9 mouse cellular contexts compared by ENCODE assay signal in genomic region chr7:141024865-141025838, GRCm38 (mm10). TPM values are rescaled to one million over a fixed set of nuclear protein-coding genes. Genes with fewer than 3 reads are reported as not detected.
DNase-seq lines count a peak whose midpoint lies in the region; ATAC-seq and TF ChIP-seq lines count a peak whose summit lies in the region.
"Had no signal": no experiment of that assay in that cellular context is flagged by ENCODE, and none has a peak within 500 bp of the region (broad histone marks: within the 10 kb centered on the region; RNA-seq: fewer than 3 reads in every experiment).

No protein-coding gene starts in this region.

- no peak for TF ChIP-seq CTCF in lung, postnatal 0 days (IDR thresholded peaks at IDR 0.05)

- TF ChIP-seq EP300 in lung, postnatal 0 days (IDR thresholded peaks at IDR 0.05) = no peak

- no peak for ATAC-seq in lung, postnatal 0 days
- no peak for ATAC-seq in embryonic facial prominence, embryonic 11.5 days (replicated peaks; ENCODE audit: insufficient number of reproducible peaks, low FRiP score, low TSS enrichment, low read depth)
- no peak for ATAC-seq in limb, embryonic 12.5 days (ENCODE audit: insufficient number of reproducible peaks, insufficient read depth, low FRiP score, low TSS enrichment, low read depth)
- ATAC-seq in stomach, embryonic 16.5 days (ENCODE audit: insufficient read depth, low FRiP score) = no peak

- WGBS in lung, postnatal 0 days = 48% methylated on average over 6 of the region's 6 CpGs
- 39% methylated on average over 6 of the region's 6 CpGs for WGBS in embryonic facial prominence, embryonic 11.5 days
- 50% methylated on average over 6 of the region's 6 CpGs for WGBS in limb, embryonic 12.5 days
- WGBS in stomach, embryonic 16.5 days = 44% methylated on average over 6 of the region's 6 CpGs

- no peaks in the 10 kb centered on the region for H3K27me3 ChIP-seq in lung, postnatal 0 days (replicated peaks; ENCODE audit: insufficient read depth, low read length)
- no peaks in the 10 kb centered on the region for H3K27me3 ChIP-seq in embryonic facial prominence, embryonic 11.5 days (ENCODE audit: control insufficient read depth, insufficient read depth, low read length)
- no peaks in the 10 kb centered on the region for H3K27me3 ChIP-seq in limb, embryonic 12.5 days
- H3K27me3 ChIP-seq in stomach, embryonic 16.5 days (ENCODE audit: control insufficient read depth, insufficient read depth, low read length) = no peaks in the 10 kb centered on the region

- H3K27ac ChIP-seq in lung, postnatal 0 days (ENCODE audit: low read length) = no peak overlapping the region
- no peak overlapping the region for H3K27ac ChIP-seq in embryonic facial prominence, embryonic 11.5 days (replicated peaks; ENCODE audit: low read depth, low read length)
- H3K27ac ChIP-seq in limb, embryonic 12.5 days = peak overlapping the region; percentile 14; the same call in 1 of the 2 replicates
- peak overlapping the region; percentile 39; the same call in 1 of the 2 replicates for H3K27ac ChIP-seq in stomach, embryonic 16.5 days (ENCODE audit: low read length)

- DNase-seq in lung, postnatal 0 days (ENCODE audit: low spot score) = peak; percentile 30
- DNase-seq in lung, postnatal 36 days = no peak
- peak; percentile 26 for DNase-seq in embryonic facial prominence, embryonic 11.5 days (ENCODE audit: low spot score)
- DNase-seq in frontal cortex, postnatal 10 days (ENCODE audit: low spot score in 2 of 2) = no peak
- DNase-seq in thymus, postnatal 36 days = no peak
- DNase-seq in heart, postnatal 10 days = no peak

- no peak overlapping the region for H3K9ac ChIP-seq in lung, postnatal 0 days (replicated peaks; ENCODE audit: low read depth)
- no peak overlapping the region for H3K9ac ChIP-seq in embryonic facial prominence, embryonic 11.5 days (replicated peaks; ENCODE audit: low read length)
- H3K9ac ChIP-seq in limb, embryonic 12.5 days (replicated peaks) = no peak overlapping the region
- H3K9ac ChIP-seq in stomach, embryonic 16.5 days (ENCODE audit: low read length) = no peak overlapping the region

- H3K9me3 ChIP-seq in lung, postnatal 0 days (ENCODE audit: low read length) = no peaks in the 10 kb centered on the region
- no peaks in the 10 kb centered on the region for H3K9me3 ChIP-seq in embryonic facial prominence, embryonic 11.5 days (replicated peaks; ENCODE audit: control insufficient read depth, low read length)
- H3K9me3 ChIP-seq in limb, embryonic 12.5 days = no peaks in the 10 kb centered on the region
- H3K9me3 ChIP-seq in stomach, embryonic 16.5 days (replicated peaks; ENCODE audit: control insufficient read depth, low read length) = no peaks in the 10 kb centered on the region

- no peak overlapping the region for H3K4me3 ChIP-seq in lung, postnatal 0 days (ENCODE audit: low read depth, low read length)
- no peak overlapping the region for H3K4me3 ChIP-seq in embryonic facial prominence, embryonic 11.5 days (ENCODE audit: low read depth, low read length)
- no peak overlapping the region for H3K4me3 ChIP-seq in limb, embryonic 12.5 days (replicated peaks)
- H3K4me3 ChIP-seq in stomach, embryonic 16.5 days (replicated peaks; ENCODE audit: low read length) = no peak overlapping the region

- H3K36me3 ChIP-seq in lung, postnatal 0 days (ENCODE audit: insufficient read depth, low read length) = no peaks in the 10 kb centered on the region
- no peaks in the 10 kb centered on the region for H3K36me3 ChIP-seq in embryonic facial prominence, embryonic 11.5 days (replicated peaks; ENCODE audit: control insufficient read depth, insufficient read depth, low read depth, low read length)
- no peaks in the 10 kb centered on the region for H3K36me3 ChIP-seq in limb, embryonic 12.5 days
- H3K36me3 ChIP-seq in stomach, embryonic 16.5 days (ENCODE audit: control insufficient read depth, insufficient read depth, low read length) = no peaks in the 10 kb centered on the region

- intact Hi-C loops in heart, postnatal 10 days (cut with DNase I) = no loop called here

- no peak overlapping the region for H3K4me2 ChIP-seq in lung, postnatal 0 days (replicated peaks; ENCODE audit: low read depth, low read length)
- H3K4me2 ChIP-seq in embryonic facial prominence, embryonic 11.5 days (ENCODE audit: low read depth, low read length) = no peak overlapping the region
- no peak overlapping the region for H3K4me2 ChIP-seq in limb, embryonic 12.5 days
- H3K4me2 ChIP-seq in stomach, embryonic 16.5 days (ENCODE audit: low read depth, low read length) = no peak overlapping the region

- peaks cover 4% of the 10 kb centered on the region; the same call in 1 of the 2 replicates for H3K4me1 ChIP-seq in lung, postnatal 0 days (ENCODE audit: insufficient read depth, low read depth, low read length)
- no peaks in the 10 kb centered on the region for H3K4me1 ChIP-seq in embryonic facial prominence, embryonic 11.5 days (ENCODE audit: control insufficient read depth, insufficient read depth, low read length)
- peaks cover 3% of the 10 kb centered on the region; the same call in 1 of the 2 replicates for H3K4me1 ChIP-seq in limb, embryonic 12.5 days (replicated peaks)
- H3K4me1 ChIP-seq in stomach, embryonic 16.5 days (ENCODE audit: control insufficient read depth, insufficient read depth, low read length) = peaks cover 3% of the 10 kb centered on the region; the same call in 1 of the 2 replicates

RNA-seq across cellular contexts. Expression of gene Gm17387, which starts 3.8 kb away (rescaled TPM):
- not detected in 2 replicates for polyA plus RNA-seq in lung, postnatal 0 days (2015; fragmentation: Nextera tagmentation; extraction: Ambion mirVana)
- not detected in 2 replicates for polyA plus RNA-seq in embryonic facial prominence, embryonic 11.5 days (2014; fragmentation: Nextera tagmentation; extraction: Ambion mirVana)
- polyA plus RNA-seq in limb, embryonic 12.5 days (2016; fragmentation: Nextera tagmentation; extraction: Ambion mirVana) = not detected in 2 replicates
- polyA plus RNA-seq in stomach, embryonic 16.5 days (2015; fragmentation: Nextera tagmentation; extraction: Ambion mirVana) = not detected in 2 replicates
- total RNA-seq in heart, postnatal 10 days (2021) = not detected
- polyA plus RNA-seq: large intestine, adult 2 months had no signal

RNA-seq across cellular contexts. Expression of gene Ifitm6, which starts 7.4 kb away (rescaled TPM):
- 7.4 and 7.7 TPM in 2 replicates for polyA plus RNA-seq in lung, postnatal 0 days (2015; fragmentation: Nextera tagmentation; extraction: Ambion mirVana)
- not detected in 2 replicates for polyA plus RNA-seq in embryonic facial prominence, embryonic 11.5 days (2014; fragmentation: Nextera tagmentation; extraction: Ambion mirVana)
- not detected in 2 replicates for polyA plus RNA-seq in limb, embryonic 12.5 days (2016; fragmentation: Nextera tagmentation; extraction: Ambion mirVana)
- 5.5 and 7.5 TPM in 2 replicates for polyA plus RNA-seq in stomach, embryonic 16.5 days (2015; fragmentation: Nextera tagmentation; extraction: Ambion mirVana)
- total RNA-seq in heart, postnatal 10 days (2021) = under 1 TPM in 1 of 2 experiments, not detected in 1; 0.69 TPM

RNA-seq across cellular contexts. Expression of gene Ifitm3, which starts 14.6 kb away (rescaled TPM):
- 779 and 1,037 TPM in 2 replicates for polyA plus RNA-seq in lung, postnatal 0 days (2015; fragmentation: Nextera tagmentation; extraction: Ambion mirVana)
- 29.8 and 36.5 TPM in 2 replicates for polyA plus RNA-seq in embryonic facial prominence, embryonic 11.5 days (2014; fragmentation: Nextera tagmentation; extraction: Ambion mirVana)
- 56.5 and 68.6 TPM in 2 replicates for polyA plus RNA-seq in limb, embryonic 12.5 days (2016; fragmentation: Nextera tagmentation; extraction: Ambion mirVana)
- polyA plus RNA-seq in stomach, embryonic 16.5 days (2015; fragmentation: Nextera tagmentation; extraction: Ambion mirVana) = 322 and 395 TPM in 2 replicates
- 100 to 1,000 TPM; 104 to 117 TPM for total RNA-seq in heart, postnatal 10 days (2021)

RNA-seq across cellular contexts. Expression of gene B4galnt4, which starts 35.8 kb away (rescaled TPM):
- polyA plus RNA-seq in lung, postnatal 0 days (2015; fragmentation: Nextera tagmentation; extraction: Ambion mirVana) = 0.13 and 0.20 TPM in 2 replicates
- 15.8 and 19.4 TPM in 2 replicates for polyA plus RNA-seq in embryonic facial prominence, embryonic 11.5 days (2014; fragmentation: Nextera tagmentation; extraction: Ambion mirVana)
- 37.3 and 40.1 TPM in 2 replicates for polyA plus RNA-seq in limb, embryonic 12.5 days (2016; fragmentation: Nextera tagmentation; extraction: Ambion mirVana)
- 4.9 and 5.1 TPM in 2 replicates for polyA plus RNA-seq in stomach, embryonic 16.5 days (2015; fragmentation: Nextera tagmentation; extraction: Ambion mirVana)
- total RNA-seq in heart, postnatal 10 days (2021) = under 1 TPM in 1 of 2 experiments, not detected in 1; 0.22 TPM

RNA-seq across cellular contexts. Expression of gene Pkp3, which starts 52.9 kb away (rescaled TPM):
- polyA plus RNA-seq in lung, postnatal 0 days (2015; fragmentation: Nextera tagmentation; extraction: Ambion mirVana) = 14.4 and 15.3 TPM in 2 replicates
- polyA plus RNA-seq in embryonic facial prominence, embryonic 11.5 days (2014; fragmentation: Nextera tagmentation; extraction: Ambion mirVana) = 3.1 and 3.5 TPM in 2 replicates
- polyA plus RNA-seq in limb, embryonic 12.5 days (2016; fragmentation: Nextera tagmentation; extraction: Ambion mirVana) = 14.6 and 14.9 TPM in 2 replicates
- 74.2 and 103 TPM in 2 replicates for polyA plus RNA-seq in stomach, embryonic 16.5 days (2015; fragmentation: Nextera tagmentation; extraction: Ambion mirVana)
- total RNA-seq in heart, postnatal 10 days (2021) = under 1 TPM in 1 of 2 experiments, not detected in 1; 0.24 TPM

Comparison
In these comparisons a context has a peak if more than half of its experiments do, and no peak if none do; other contexts are left out.
1. DNase-seq: peak in lung, postnatal 0 days (single experiment) and embryonic facial prominence, embryonic 11.5 days (single experiment); none in lung, postnatal 36 days (single experiment), frontal cortex, postnatal 10 days (0 of 2), thymus, postnatal 36 days (0 of 2) and heart, postnatal 10 days (0 of 2).
2. H3K27ac ChIP-seq: peak in limb, embryonic 12.5 days (single experiment) and stomach, embryonic 16.5 days (single experiment); none in lung, postnatal 0 days (single experiment) and embryonic facial prominence, embryonic 11.5 days (single experiment).